Mouse (Mus musculus) midbrain, embryonic 13.5 days (tissue): ENCODE results near the gene Antxr2. TPM values are rescaled to one million over a fixed set of nuclear protein-coding genes. Genes with fewer than 3 reads are reported as not detected.

Experiments used
- ATAC-seq: fragments of 200-750 bp; cut with Nextera tagmentation; 2 replicates; pipeline ENCODE4 v1.8.0; 2017; ENCODE audit warnings: mild to moderate bottlenecking, moderate TSS enrichment, moderate library complexity
- H3K27ac ChIP-seq: fragments of 300-500 bp; sonication (generic); 2 replicates; pipeline ENCODE4 v1.5.1; 2015; ENCODE audit warnings: inconsistent platforms, mild to moderate bottlenecking, moderate library complexity
- H3K27me3 ChIP-seq: fragments of 300-500 bp; sonication (generic); 2 replicates; pipeline ENCODE4 v1.6.1; 2015; ENCODE audit warnings: mild to moderate bottlenecking, inconsistent platforms
- H3K36me3 ChIP-seq: fragments of 300-500 bp; sonication (generic); 2 replicates; pipeline ENCODE4 v1.6.1; 2015; ENCODE audit warnings: mild to moderate bottlenecking, inconsistent platforms
- H3K4me1 ChIP-seq: fragments of 300-500 bp; sonication (generic); replicated peaks from 2 replicates; pipeline ENCODE4 v1.6.1; 2015; ENCODE audit warnings: inconsistent platforms
- H3K4me2 ChIP-seq: fragments of 300-500 bp; sonication (generic); replicated peaks from 2 replicates; pipeline ENCODE4 v1.6.1; 2015; ENCODE audit warnings: moderate library complexity, mild to moderate bottlenecking, inconsistent platforms
- H3K4me3 ChIP-seq: fragments of 300-500 bp; sonication (generic); replicated peaks from 2 replicates; pipeline ENCODE4 v1.5.1; 2015; ENCODE audit warnings: mild to moderate bottlenecking, inconsistent platforms
- H3K9ac ChIP-seq: fragments of 300-500 bp; sonication (generic); replicated peaks from 2 replicates; pipeline ENCODE4 v1.6.1; 2015; ENCODE audit warnings: mild to moderate bottlenecking, inconsistent platforms
- H3K9me3 ChIP-seq: fragments of 300-500 bp; sonication (generic); 2 replicates; pipeline ENCODE4 v1.6.1; 2016; ENCODE audit warnings: mild to moderate bottlenecking, inconsistent platforms
- WGBS: fragments of 180-500 bp; shearing (Covaris S2); methylation state at CpG from one replicate; pipeline ENCODE4 v1.1.7; 2015; 5-methylcytosine and 5-hydroxymethylcytosine counted together
- polyA plus RNA-seq: library from polyadenylated mRNA; unstranded; fragments of >200 nt; fragmentation: Nextera tagmentation; extraction: Ambion mirVana; gene quantifications from 2 replicates; pipeline ENCODE4 v1.2.1, GENCODE M21; 2015

The Antxr2 gene
- polyA plus RNA-seq, 1 experiment from 2014 or later = 4.5 TPM

GRCm38 (mm10) chr5:98024545-98024944, 6.3 kb downstream of the Antxr2 start:
- 93% methylated on average over 2 of the region's 2 CpGs for WGBS
- H3K9ac ChIP-seq = no peak overlapping the region
- no peaks in the 10 kb centered on the region for H3K9me3 ChIP-seq
- H3K27ac ChIP-seq = no peak overlapping the region
- no peaks in the 10 kb centered on the region for H3K36me3 ChIP-seq
- no peak for ATAC-seq
- no peak overlapping the region for H3K4me3 ChIP-seq
- H3K4me1 ChIP-seq = peaks cover 10% of the 10 kb centered on the region
- H3K4me2 ChIP-seq = no peak overlapping the region
- no peaks in the 10 kb centered on the region for H3K27me3 ChIP-seq

GRCm38 (mm10) chr5:98021518-98021917, 9.3 kb downstream of the Antxr2 start:
- no peaks in the 10 kb centered on the region for H3K9me3 ChIP-seq
- H3K4me3 ChIP-seq = no peak overlapping the region
- H3K4me1 ChIP-seq = no peaks in the 10 kb centered on the region
- H3K27ac ChIP-seq = no peak overlapping the region
- H3K36me3 ChIP-seq = no peaks in the 10 kb centered on the region
- H3K4me2 ChIP-seq = no peak overlapping the region
- no peak overlapping the region for H3K9ac ChIP-seq
- WGBS = 96% methylated on average over 4 of the region's 4 CpGs
- ATAC-seq = no peak
- H3K27me3 ChIP-seq = no peaks in the 10 kb centered on the region

- Histone ChIP-seq H3K27me3 (no peaks in the 10 kb centered on the region), H3K4me2 (no peak overlapping the region), H3K4me1 (no peaks in the 10 kb centered on the region), H3K4me3 (no peak overlapping the region), H3K9ac (no peak overlapping the region), H3K36me3 (no peaks in the 10 kb centered on the region), H3K27ac (no peak overlapping the region), H3K9me3 (no peaks in the 10 kb centered on the region)
- ATAC-seq = no peak
Observed at GRCm38 (mm10) chr5:98020658-98021057, 10.2 kb downstream of the Antxr2 start.

GRCm38 (mm10) chr5:98019396-98019795, 11.4 kb downstream of the Antxr2 start:
- ATAC-seq = no peak
- Histone ChIP-seq H3K36me3 (no peaks in the 10 kb centered on the region), H3K4me2 (no peak overlapping the region), H3K9ac (no peak overlapping the region), H3K27ac (no peak overlapping the region), H3K27me3 (no peaks in the 10 kb centered on the region), H3K9me3 (no peaks in the 10 kb centered on the region), H3K4me3 (no peak overlapping the region), H3K4me1 (no peaks in the 10 kb centered on the region)
- WGBS = 78% methylated on average over 1 of the region's 1 CpGs

GRCm38 (mm10) chr5:98018162-98018561, 12.7 kb downstream of the Antxr2 start:
- Histone ChIP-seq H3K36me3 (no peaks in the 10 kb centered on the region), H3K27me3 (no peaks in the 10 kb centered on the region), H3K27ac (no peak overlapping the region), H3K4me1 (no peaks in the 10 kb centered on the region), H3K9me3 (no peaks in the 10 kb centered on the region), H3K4me3 (no peak overlapping the region), H3K9ac (no peak overlapping the region), H3K4me2 (no peak overlapping the region)
- 95% methylated on average over 6 of the region's 6 CpGs for WGBS
- no peak for ATAC-seq

GRCm38 (mm10) chr5:98016247-98017203, 14.3 kb downstream of the Antxr2 start:
- H3K27me3 ChIP-seq = no peaks in the 10 kb centered on the region
- no peaks in the 10 kb centered on the region for H3K4me1 ChIP-seq
- H3K9me3 ChIP-seq = no peaks in the 10 kb centered on the region
- WGBS = 81% methylated on average over 20 of the region's 20 CpGs
- H3K27ac ChIP-seq = no peak overlapping the region
- H3K4me3 ChIP-seq = no peak overlapping the region
- H3K4me2 ChIP-seq = no peak overlapping the region
- no peaks in the 10 kb centered on the region for H3K36me3 ChIP-seq
- H3K9ac ChIP-seq = no peak overlapping the region
- 0 out of 2 replicates have a peak, but pooled peaks have one; percentile 27 for ATAC-seq

GRCm38 (mm10) chr5:98005751-98006150, 25.1 kb downstream of the Antxr2 start:
- Histone ChIP-seq H3K9ac (no peak overlapping the region), H3K9me3 (no peaks in the 10 kb centered on the region), H3K36me3 (no peaks in the 10 kb centered on the region), H3K27ac (no peak overlapping the region), H3K27me3 (no peaks in the 10 kb centered on the region), H3K4me1 (no peaks in the 10 kb centered on the region), H3K4me3 (no peak overlapping the region), H3K4me2 (no peak overlapping the region)
- 96% methylated on average over 8 of the region's 8 CpGs for WGBS
- ATAC-seq = no peak

- Histone ChIP-seq H3K4me2 (no peak overlapping the region), H3K9me3 (no peaks in the 10 kb centered on the region), H3K27ac (no peak overlapping the region), H3K36me3 (no peaks in the 10 kb centered on the region), H3K4me1 (no peaks in the 10 kb centered on the region), H3K27me3 (no peaks in the 10 kb centered on the region), H3K4me3 (no peak overlapping the region), H3K9ac (no peak overlapping the region)
- ATAC-seq = no peak
- 88% methylated on average over 2 of the region's 2 CpGs for WGBS
Observed at GRCm38 (mm10) chr5:97999261-97999824, 31.5 kb downstream of the Antxr2 start.

GRCm38 (mm10) chr5:97996500-97997176, 34.2 kb downstream of the Antxr2 start:
- H3K9ac ChIP-seq = no peak overlapping the region
- no peak for ATAC-seq
- WGBS = 72% methylated on average over 6 of the region's 6 CpGs

GRCm38 (mm10) chr5:97995881-97996280, 35.0 kb downstream of the Antxr2 start:
- 84% methylated on average over 4 of the region's 4 CpGs for WGBS
- Histone ChIP-seq H3K27ac (no peak overlapping the region), H3K4me1 (no peaks in the 10 kb centered on the region), H3K4me3 (no peak overlapping the region), H3K36me3 (no peaks in the 10 kb centered on the region), H3K27me3 (no peaks in the 10 kb centered on the region), H3K9me3 (no peaks in the 10 kb centered on the region), H3K4me2 (no peak overlapping the region), H3K9ac (no peak overlapping the region)
- ATAC-seq = no peak

More at GRCm38 (mm10) chr5:97996500-97997176, 34.2 kb downstream of the Antxr2 start:
- H3K27ac ChIP-seq = no peak overlapping the region
- H3K36me3 ChIP-seq = no peaks in the 10 kb centered on the region
- H3K4me1 ChIP-seq = no peaks in the 10 kb centered on the region
- no peaks in the 10 kb centered on the region for H3K9me3 ChIP-seq
- H3K4me2 ChIP-seq = no peak overlapping the region
- H3K4me3 ChIP-seq = no peak overlapping the region
- H3K27me3 ChIP-seq = no peaks in the 10 kb centered on the region

GRCm38 (mm10) chr5:97986656-97987294, 44.1 kb downstream of the Antxr2 start:
- ATAC-seq = no peak
- 87% methylated on average over 4 of the region's 4 CpGs for WGBS

GRCm38 (mm10) chr5:97983375-97983774, 47.5 kb downstream of the Antxr2 start:
- H3K4me2 ChIP-seq = no peak overlapping the region
- no peak overlapping the region for H3K4me3 ChIP-seq
- H3K9me3 ChIP-seq = no peaks in the 10 kb centered on the region
- no peaks in the 10 kb centered on the region for H3K36me3 ChIP-seq
- H3K27ac ChIP-seq = no peak overlapping the region
- no peak overlapping the region for H3K9ac ChIP-seq
- no peaks in the 10 kb centered on the region for H3K27me3 ChIP-seq
- H3K4me1 ChIP-seq = peaks cover 3% of the 10 kb centered on the region; the same call in 1 of the 2 replicates
- ATAC-seq = no peak
- 96% methylated on average over 9 of the region's 9 CpGs for WGBS

More at GRCm38 (mm10) chr5:97986656-97987294, 44.1 kb downstream of the Antxr2 start:
- H3K4me1 ChIP-seq = no peaks in the 10 kb centered on the region
- no peak overlapping the region for H3K4me3 ChIP-seq
- H3K36me3 ChIP-seq = no peaks in the 10 kb centered on the region
- no peak overlapping the region for H3K4me2 ChIP-seq
- H3K9ac ChIP-seq = no peak overlapping the region
- no peaks in the 10 kb centered on the region for H3K9me3 ChIP-seq
- no peak overlapping the region for H3K27ac ChIP-seq
- no peaks in the 10 kb centered on the region for H3K27me3 ChIP-seq
